15 mouse cellular contexts compared by ENCODE assay signal in the genomic region with DNA sequence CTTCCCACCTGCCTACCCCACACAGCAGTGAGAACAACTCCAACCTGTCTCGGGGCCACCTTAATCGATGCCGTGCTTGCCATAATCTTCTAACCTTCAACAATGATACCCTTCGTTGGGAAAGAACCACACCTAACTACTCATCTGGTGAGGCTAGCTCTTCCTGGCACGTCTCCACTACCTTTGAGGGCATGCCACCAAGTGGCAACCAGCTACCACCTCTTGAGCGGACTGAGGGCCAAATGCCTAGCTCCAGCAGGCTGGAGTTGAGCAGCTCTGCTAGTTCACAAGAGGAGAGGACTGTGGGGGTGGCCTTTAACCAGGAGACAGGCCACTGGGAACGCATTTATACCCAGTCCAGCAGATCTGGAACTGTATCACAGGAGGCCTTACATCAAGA.
"Had no signal": no experiment of that assay in that cellular context is flagged by ENCODE, and none has a peak within 500 bp of the region (broad histone marks: within the 10 kb centered on the region; RNA-seq: fewer than 3 reads in every experiment).

No protein-coding gene starts in this region.

- H3K4me1 ChIP-seq: limb, embryonic 10.5 days; liver, embryonic 15.5 days; neural tube, embryonic 15.5 days had no signal

- H3K27me3 ChIP-seq: liver, embryonic 15.5 days; neural tube, embryonic 15.5 days had no signal

- H3K4me2 ChIP-seq: liver, embryonic 11.5 days; liver, embryonic 15.5 days; neural tube, embryonic 15.5 days had no signal

- H3K27ac ChIP-seq: layer of hippocampus, adult 2 months; limb, embryonic 10.5 days; liver, embryonic 15.5 days; neural tube, embryonic 15.5 days had no signal

- H3K9me3 ChIP-seq: limb, embryonic 10.5 days; liver, embryonic 15.5 days; neural tube, embryonic 15.5 days had no signal

- ATAC-seq: lung, postnatal 0 days had no signal

- DNase-seq: kidney, postnatal 10 days; kidney, postnatal 4 days; lung, adult 2 months; lung, postnatal 36 days; midbrain, embryonic 14.5 days; spleen, adult 18-20 months; thymus, adult 2 months; thymus, postnatal 25 days had no signal

- H3K4me3 ChIP-seq: layer of hippocampus, adult 2 months; limb, embryonic 10.5 days; liver, embryonic 15.5 days; myocyte; neural tube, embryonic 15.5 days had no signal

- H3K9ac ChIP-seq: liver, embryonic 15.5 days; neural tube, embryonic 15.5 days had no signal
